Mouse (Mus musculus) ES-Bruce4 (cell line): ENCODE measurements around the gene Smim15. TPM values are rescaled to one million over a fixed set of nuclear protein-coding genes. Genes with fewer than 3 reads are reported as not detected.

Source experiments
- H3K27ac ChIP-seq: 2 replicates; pipeline ENCODE4 v1.5.1; 2012; ENCODE audit warnings: low read length, inconsistent platforms; ENCODE audit not compliant: insufficient read depth
- H3K27me3 ChIP-seq: 2 replicates; pipeline ENCODE4 v1.6.1; 2012; ENCODE audit warnings: mild to moderate bottlenecking, low read length, inconsistent platforms; ENCODE audit not compliant: control insufficient read depth, poor library complexity, insufficient read depth, severe bottlenecking
- H3K36me3 ChIP-seq: 2 replicates; pipeline ENCODE4 v1.6.1; 2012; ENCODE audit warnings: inconsistent platforms, mild to moderate bottlenecking, low read length, moderate library complexity; ENCODE audit not compliant: control insufficient read depth, poor library complexity, insufficient read depth, severe bottlenecking
- H3K4me1 ChIP-seq: one replicate; pipeline ENCODE4 v1.8.1; 2011; ENCODE audit warnings: low read length; ENCODE audit not compliant: control insufficient read depth, insufficient read depth
- H3K4me3 ChIP-seq: 2 replicates; pipeline ENCODE4 v1.5.1; 2011; ENCODE audit warnings: low read depth, mild to moderate bottlenecking, low read length
- H3K9ac ChIP-seq: 2 replicates; pipeline ENCODE4 v1.6.1; 2012; ENCODE audit warnings: low read depth, mild to moderate bottlenecking, inconsistent platforms; ENCODE audit not compliant: poor library complexity, severe bottlenecking
- H3K9me3 ChIP-seq: replicated peaks from 2 replicates; pipeline ENCODE4 v1.6.1; 2012; ENCODE audit warnings: mild to moderate bottlenecking, low read length, inconsistent platforms; ENCODE audit not compliant: control insufficient read depth, poor library complexity, insufficient read depth, severe bottlenecking
- CTCF ChIP-seq: IDR thresholded peaks from one replicate; pipeline ENCODE4 v1.8.1; 2011; ENCODE audit warnings: low read depth, low read length
- EP300 ChIP-seq: IDR thresholded peaks from 2 replicates; pipeline ENCODE4 v1.6.1; 2011; ENCODE audit warnings: low read depth, low read length; ENCODE audit not compliant: insufficient read depth
- POLR2A ChIP-seq: IDR thresholded peaks from one replicate; pipeline ENCODE4 v1.8.1; 2011; ENCODE audit warnings: low read length; ENCODE audit not compliant: insufficient read depth
- polyA plus RNA-seq: library from polyadenylated mRNA; stranded (reverse); fragments of >200 nt; gene quantifications from 2 replicates; pipeline ENCODE4 v1.2.4, GENCODE M21; 2011; ENCODE audit warnings: low read depth; ENCODE audit not compliant: missing spikeins, insufficient read depth, insufficient read length

The Smim15 gene
- polyA plus RNA-seq, 1 experiment = 101 TPM

DNA sequence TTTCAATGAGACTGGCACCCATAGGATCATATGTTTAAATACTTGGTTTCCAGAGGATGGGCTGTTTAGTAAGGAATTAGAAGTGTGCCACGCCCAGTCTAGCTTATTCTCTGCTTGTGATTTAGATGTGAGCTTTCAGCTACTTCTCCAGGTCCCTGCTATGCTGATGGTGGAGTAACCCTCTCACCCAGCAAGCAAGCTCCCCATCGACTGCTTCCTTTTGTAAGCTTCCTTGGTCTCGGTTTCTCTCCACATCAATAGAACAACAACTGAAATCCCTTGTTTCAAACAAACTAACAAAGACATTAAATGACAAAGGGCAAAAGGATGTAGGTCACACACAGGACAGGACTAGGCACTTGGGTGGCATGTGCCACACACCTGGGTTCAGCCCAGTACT lies 3.8 kb upstream of the Smim15 start:
- H3K4me3 ChIP-seq = no peak overlapping the region
- peaks cover 5% of the 10 kb centered on the region; the same call in 1 of the 2 replicates for H3K36me3 ChIP-seq
- no peaks in the 10 kb centered on the region for H3K9me3 ChIP-seq
- TF ChIP-seq CTCF (no peak), POLR2A (no peak), EP300 (no peak)
- H3K27ac ChIP-seq = no peak overlapping the region
- no peaks in the 10 kb centered on the region for H3K27me3 ChIP-seq
- no peak overlapping the region for H3K9ac ChIP-seq
- H3K4me1 ChIP-seq = peaks cover 2% of the 10 kb centered on the region

GRCm38 (mm10) chr13:108041358-108041757 lies 2.9 kb upstream of the Smim15 start:
- peaks cover 4% of the 10 kb centered on the region for H3K4me1 ChIP-seq
- H3K4me3 ChIP-seq = no peak overlapping the region
- H3K27ac ChIP-seq = no peak overlapping the region
- peak; percentile 83 for TF ChIP-seq CTCF
- TF ChIP-seq EP300 = 0 out of 2 replicates have a peak, but pooled peaks have one; percentile 58
- TF ChIP-seq POLR2A = no peak
- H3K9ac ChIP-seq = no peak overlapping the region
- no peaks in the 10 kb centered on the region for H3K27me3 ChIP-seq
- H3K9me3 ChIP-seq = no peaks in the 10 kb centered on the region
- peaks cover 6% of the 10 kb centered on the region for H3K36me3 ChIP-seq

DNA sequence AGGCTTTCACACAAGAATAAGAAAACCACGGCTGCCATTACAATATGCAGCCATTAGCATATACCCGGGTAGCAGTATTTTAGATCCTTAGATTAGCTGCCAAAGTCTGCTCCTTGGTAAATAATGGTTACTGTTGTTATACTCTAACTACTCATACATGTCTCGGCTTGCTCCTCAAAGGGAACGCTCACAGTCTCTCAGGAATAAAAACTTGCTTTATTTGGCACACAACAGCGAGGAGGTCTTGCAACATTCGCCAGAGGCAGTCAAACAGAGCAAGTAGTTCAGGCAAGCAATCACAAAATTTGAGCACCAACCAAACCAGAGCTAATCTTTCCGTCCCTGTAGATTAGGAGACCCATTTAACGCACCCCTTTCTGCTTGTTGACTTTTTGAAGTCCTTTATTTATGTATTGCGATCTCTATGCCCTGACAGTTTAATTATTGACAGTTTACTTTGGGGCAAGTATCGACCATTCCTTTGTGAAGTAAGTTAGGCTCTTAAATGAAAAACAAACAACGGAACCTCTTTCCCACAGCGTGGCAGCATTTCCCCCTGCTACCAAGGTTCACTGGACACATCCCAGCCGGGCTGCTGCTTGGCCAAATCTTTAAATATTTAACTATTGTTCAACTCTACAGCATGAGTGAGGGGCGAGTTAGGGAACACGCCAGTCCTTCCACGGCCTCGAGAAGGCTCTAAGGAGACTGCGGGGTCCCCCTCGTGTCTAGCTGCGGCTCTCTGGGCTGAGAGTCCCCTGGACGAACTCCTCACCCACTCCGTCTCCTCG lies 620 bp upstream of the Smim15 start:
- peak overlapping the region; percentile 80 for H3K27ac ChIP-seq
- no peaks in the 10 kb centered on the region for H3K9me3 ChIP-seq
- peak overlapping the region; percentile 100 for H3K4me3 ChIP-seq
- peak overlapping the region; percentile 89 for H3K9ac ChIP-seq
- H3K4me1 ChIP-seq = peaks cover 4% of the 10 kb centered on the region
- TF ChIP-seq CTCF = no peak
- TF ChIP-seq POLR2A = no peak
- no peak for TF ChIP-seq EP300
- peaks cover 21% of the 10 kb centered on the region for H3K36me3 ChIP-seq
- no peaks in the 10 kb centered on the region for H3K27me3 ChIP-seq

GRCm38 (mm10) chr13:108045646-108046045 lies 1.4 kb downstream of the Smim15 start:
- no peak for TF ChIP-seq EP300
- no peak for TF ChIP-seq POLR2A
- no peak for TF ChIP-seq CTCF
- H3K27me3 ChIP-seq = no peaks in the 10 kb centered on the region
- no peak overlapping the region for H3K4me3 ChIP-seq
- no peaks in the 10 kb centered on the region for H3K9me3 ChIP-seq
- H3K4me1 ChIP-seq = peaks cover 1% of the 10 kb centered on the region
- H3K27ac ChIP-seq = no peak overlapping the region; the same call in 1 of the 2 replicates
- H3K36me3 ChIP-seq = peaks cover 22% of the 10 kb centered on the region
- peak overlapping the region; percentile 54 for H3K9ac ChIP-seq

DNA sequence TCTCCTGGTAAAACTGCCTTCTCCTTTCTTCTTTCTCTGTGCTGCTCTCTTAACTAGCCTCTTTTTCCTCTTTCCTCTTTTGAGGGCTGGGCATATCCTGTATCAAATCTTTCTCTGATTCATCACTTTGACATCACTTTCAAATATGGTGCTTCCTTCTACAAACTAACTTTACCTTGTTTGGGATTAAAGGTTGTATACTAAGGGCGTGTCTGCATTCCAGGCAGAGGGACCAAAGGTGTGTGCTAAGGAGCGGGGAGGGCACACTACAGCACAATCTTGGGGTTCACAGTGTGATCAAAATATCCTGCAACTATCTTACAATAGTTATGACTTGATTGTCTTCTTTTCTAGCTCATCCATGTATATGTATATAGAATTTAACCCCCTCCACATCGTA lies 1.8 kb downstream of the Smim15 start:
- Histone ChIP-seq H3K9ac (peak overlapping the region; percentile 54), H3K27me3 (no peaks in the 10 kb centered on the region), H3K4me3 (no peak overlapping the region), H3K36me3 (peaks cover 22% of the 10 kb centered on the region), H3K4me1 (peaks cover 1% of the 10 kb centered on the region), H3K9me3 (no peaks in the 10 kb centered on the region), H3K27ac (no peak overlapping the region)
- TF ChIP-seq CTCF = no peak
- TF ChIP-seq EP300 = no peak
- TF ChIP-seq POLR2A = no peak

DNA sequence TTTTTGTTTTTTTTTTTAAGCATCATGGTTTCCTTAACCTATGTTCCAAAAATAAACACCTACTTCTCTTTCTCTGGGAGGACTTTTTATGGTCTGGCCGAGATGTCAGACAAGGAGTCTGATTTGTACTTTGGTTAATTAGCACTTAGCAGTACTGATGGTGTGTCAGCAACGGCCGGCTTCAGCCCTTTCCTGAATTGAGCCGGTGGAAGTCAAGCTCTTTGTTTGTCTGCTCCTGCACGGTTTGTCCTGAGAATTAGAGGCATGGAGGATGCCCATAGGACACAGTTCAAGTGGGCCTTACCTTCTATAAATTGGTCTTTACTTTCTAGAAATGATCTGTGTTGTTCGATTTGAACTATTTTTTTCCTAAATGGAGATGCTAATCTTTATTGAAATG lies 2.6 kb downstream of the Smim15 start:
- Histone ChIP-seq H3K27ac (no peak overlapping the region), H3K4me3 (no peak overlapping the region), H3K4me1 (peaks cover 1% of the 10 kb centered on the region), H3K27me3 (no peaks in the 10 kb centered on the region), H3K9me3 (no peaks in the 10 kb centered on the region), H3K9ac (no peak overlapping the region), H3K36me3 (peaks cover 22% of the 10 kb centered on the region)
- TF ChIP-seq CTCF (no peak), POLR2A (no peak), EP300 (no peak)
